Mouse (Mus musculus): ENCODE data around the gene Hscb.

GRCm38 (mm10) chr5:110781529-110782238 lies 57.9 kb downstream of the Hscb start:
- no peak for TF ChIP-seq CTCF (IDR thresholded peaks at IDR 0.05; ENCODE audit: low read depth, low read length)
- TF ChIP-seq GATA1 (IDR thresholded peaks at IDR 0.05; ENCODE audit: borderline replicate concordance, low read length) = no peak
- TF ChIP-seq POLR2AphosphoS5 (IDR thresholded peaks at IDR 0.05; ENCODE audit: insufficient replicate concordance, low read depth, low read length) = no peak
- no peak for TF ChIP-seq TAL1 (conservative IDR thresholded peaks at IDR 0.05; ENCODE audit: low read depth, low read length)
- TF ChIP-seq GATA2 (IDR thresholded peaks at IDR 0.05; ENCODE audit: borderline replicate concordance, low read depth, low read length) = no peak
